Mouse (Mus musculus) intestine, embryonic 16.5 days (tissue): Measurements from ENCODE around the gene Myocd. TPM values are rescaled to one million over a fixed set of nuclear protein-coding genes. Genes with fewer than 3 reads are reported as not detected.
A peak's percentile ranks its signal among the peaks of the same experiment; 100 is the strongest.

Source experiments
- ATAC-seq: fragments of 200-750 bp; cut with Nextera tagmentation; 2 replicates; pipeline ENCODE4 v1.8.0; 2017; ENCODE audit warnings: moderate TSS enrichment, moderate library complexity
- H3K27ac ChIP-seq: fragments of 300-500 bp; sonication (generic); 2 replicates; pipeline ENCODE4 v1.5.1; 2014; ENCODE audit warnings: mild to moderate bottlenecking, low read length
- H3K27me3 ChIP-seq: fragments of 300-500 bp; sonication (generic); replicated peaks from 2 replicates; pipeline ENCODE4 v1.6.1; 2014; ENCODE audit warnings: low read length, control low read depth, mixed read lengths; ENCODE audit not compliant: control insufficient read depth, insufficient read depth
- H3K36me3 ChIP-seq: fragments of 300-500 bp; sonication (generic); 2 replicates; pipeline ENCODE4 v1.6.1; 2014; ENCODE audit warnings: low read length, control low read depth; ENCODE audit not compliant: control insufficient read depth, insufficient read depth
- H3K4me1 ChIP-seq: fragments of 300-500 bp; sonication (generic); 2 replicates; pipeline ENCODE4 v1.6.1; 2014; ENCODE audit warnings: low read length, control low read depth, mixed read lengths; ENCODE audit not compliant: control insufficient read depth, insufficient read depth
- H3K4me2 ChIP-seq: fragments of 300-500 bp; sonication (generic); 2 replicates; pipeline ENCODE4 v1.6.1; 2014; ENCODE audit warnings: low read depth, low read length, control low read depth
- H3K4me3 ChIP-seq: fragments of 300-500 bp; sonication (generic); 2 replicates; pipeline ENCODE4 v1.5.1; 2014; ENCODE audit warnings: mild to moderate bottlenecking, low read length
- H3K9ac ChIP-seq: fragments of 300-500 bp; sonication (generic); 2 replicates; pipeline ENCODE4 v1.6.1; 2014; ENCODE audit warnings: low read depth, low read length
- H3K9me3 ChIP-seq: fragments of 300-500 bp; sonication (generic); 2 replicates; pipeline ENCODE4 v1.6.1; 2016; ENCODE audit warnings: low read length, control low read depth; ENCODE audit not compliant: control insufficient read depth
- WGBS: fragments of 180-500 bp; shearing (Covaris S2); extraction: QIAGEN DNeasy Blood & Tissue Kit; methylation state at CpG from one replicate; pipeline ENCODE4 v1.1.7; 2014; 5-methylcytosine and 5-hydroxymethylcytosine counted together
- polyA plus RNA-seq: library from polyadenylated mRNA; unstranded; fragments of >200 nt; fragmentation: Nextera tagmentation; extraction: Ambion mirVana; gene quantifications from 2 replicates; pipeline ENCODE4 v1.2.1, GENCODE M21; 2015

Gene Myocd
- polyA plus RNA-seq, 1 experiment from 2014 or later, result 20.0 TPM

DNA sequence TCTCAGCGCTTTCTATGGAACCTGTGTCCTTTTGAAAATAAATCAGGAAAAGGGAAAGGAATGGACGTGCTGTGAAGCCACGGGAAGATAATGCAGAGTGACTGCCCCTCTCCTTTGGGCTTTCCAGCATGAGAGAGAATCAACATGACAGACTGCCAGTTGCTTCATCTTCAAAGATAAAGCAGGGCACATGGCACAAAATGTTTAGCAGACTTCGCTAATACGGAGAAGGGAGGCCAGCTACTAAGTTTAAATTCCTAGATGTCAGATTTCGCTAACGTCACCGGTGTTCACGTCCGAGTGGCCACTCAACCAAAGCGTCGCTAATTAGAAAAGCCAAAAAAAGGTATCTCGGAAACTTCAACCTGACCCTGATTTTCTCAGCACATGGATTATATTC lies 65.1 kb downstream of the Myocd start:
- Histone ChIP-seq H3K4me3 (no peak overlapping the region), H3K4me1 (peaks cover 2% of the 10 kb centered on the region; the same call in 1 of the 2 replicates), H3K9me3 (no peaks in the 10 kb centered on the region), H3K9ac (no peak overlapping the region), H3K36me3 (no peaks in the 10 kb centered on the region), H3K27ac (no peak overlapping the region), H3K4me2 (no peak overlapping the region), H3K27me3 (no peaks in the 10 kb centered on the region)
- 83% methylated on average over 13 of the region's 13 CpGs for WGBS
- no peak for ATAC-seq

- ATAC-seq, result no peak
- 87% methylated on average over 1 of the region's 1 CpGs for WGBS
- H3K4me3 ChIP-seq, result no peak overlapping the region
These were observed 66.8 kb downstream of the Myocd start for GRCm38 (mm10) chr11:65203020-65203419.

GRCm38 (mm10) chr11:65202236-65202635 lies 67.6 kb downstream of the Myocd start:
- Histone ChIP-seq H3K9me3 (no peaks in the 10 kb centered on the region), H3K27me3 (no peaks in the 10 kb centered on the region), H3K27ac (no peak overlapping the region), H3K9ac (no peak overlapping the region), H3K4me3 (no peak overlapping the region), H3K36me3 (no peaks in the 10 kb centered on the region), H3K4me1 (no peaks in the 10 kb centered on the region), H3K4me2 (no peak overlapping the region)
- WGBS, result 55% methylated on average over 5 of the region's 5 CpGs
- ATAC-seq, result no peak

More at GRCm38 (mm10) chr11:65203020-65203419, 66.8 kb downstream of the Myocd start:
- Histone ChIP-seq H3K27ac (no peak overlapping the region), H3K4me2 (no peak overlapping the region), H3K4me1 (no peaks in the 10 kb centered on the region), H3K36me3 (no peaks in the 10 kb centered on the region), H3K27me3 (no peaks in the 10 kb centered on the region), H3K9ac (no peak overlapping the region), H3K9me3 (no peaks in the 10 kb centered on the region)

DNA sequence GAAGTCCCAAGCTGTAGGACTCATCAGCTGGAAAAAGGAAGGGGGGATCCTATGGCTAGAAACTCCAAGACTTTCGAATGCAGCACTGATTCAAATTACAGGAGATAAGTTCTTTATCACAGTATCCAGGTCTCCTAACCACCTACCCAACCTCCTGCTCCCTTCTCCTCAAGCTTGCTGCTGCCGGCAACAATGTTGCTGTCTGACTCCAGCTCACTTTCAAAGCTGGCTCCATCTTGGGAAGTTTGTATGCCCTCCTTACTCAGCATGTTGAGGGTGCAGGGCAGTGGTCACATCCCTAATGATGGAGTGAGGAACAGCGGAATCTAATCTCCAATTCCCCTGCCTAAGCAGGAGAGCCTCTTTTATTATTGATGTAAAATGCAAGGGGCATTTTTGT lies 71.8 kb downstream of the Myocd start:
- Histone ChIP-seq H3K9ac (no peak overlapping the region), H3K27ac (no peak overlapping the region), H3K4me1 (no peaks in the 10 kb centered on the region), H3K27me3 (no peaks in the 10 kb centered on the region), H3K36me3 (no peaks in the 10 kb centered on the region), H3K9me3 (no peaks in the 10 kb centered on the region), H3K4me3 (no peak overlapping the region), H3K4me2 (no peak overlapping the region)
- 86% methylated on average over 3 of the region's 3 CpGs for WGBS
- no peak for ATAC-seq

DNA sequence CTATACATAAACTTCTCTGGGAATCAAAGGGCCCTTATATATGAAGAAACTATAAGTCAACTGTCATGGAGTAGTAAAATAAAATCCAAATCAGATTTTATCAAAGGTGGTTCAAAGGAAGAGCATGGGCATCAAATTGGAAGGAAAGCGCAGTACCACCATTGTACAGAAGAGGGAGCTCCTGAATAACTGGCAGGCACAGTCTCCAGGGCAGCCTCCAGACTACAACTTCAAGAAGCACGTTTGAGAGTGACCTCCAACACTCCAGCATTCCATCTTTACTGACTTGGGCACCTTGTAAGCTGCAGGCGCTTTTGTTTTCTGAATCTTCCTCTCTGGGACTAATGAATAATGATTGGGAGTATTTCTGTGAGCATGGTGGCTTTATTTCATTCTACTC lies 72.5 kb downstream of the Myocd start:
- no peak overlapping the region for H3K9ac ChIP-seq
- H3K36me3 ChIP-seq, result no peaks in the 10 kb centered on the region
- no peaks in the 10 kb centered on the region for H3K9me3 ChIP-seq
- H3K4me1 ChIP-seq, result no peaks in the 10 kb centered on the region
- H3K4me2 ChIP-seq, result no peak overlapping the region
- ATAC-seq, result no peak
- no peaks in the 10 kb centered on the region for H3K27me3 ChIP-seq
- H3K4me3 ChIP-seq, result no peak overlapping the region
- H3K27ac ChIP-seq, result no peak overlapping the region
- WGBS, result 3% methylated on average over 3 of the region's 3 CpGs

GRCm38 (mm10) chr11:65186974-65187373 lies 82.8 kb downstream of the Myocd start:
- no peaks in the 10 kb centered on the region for H3K27me3 ChIP-seq
- H3K4me2 ChIP-seq, result no peak overlapping the region
- ATAC-seq, result no peak
- H3K4me1 ChIP-seq, result no peaks in the 10 kb centered on the region
- WGBS, result 71% methylated on average over 12 of the region's 12 CpGs
- H3K36me3 ChIP-seq, result no peaks in the 10 kb centered on the region
- H3K4me3 ChIP-seq, result no peak overlapping the region
- H3K9me3 ChIP-seq, result no peaks in the 10 kb centered on the region
- no peak overlapping the region for H3K27ac ChIP-seq
- no peak overlapping the region for H3K9ac ChIP-seq

GRCm38 (mm10) chr11:65185114-65185513 lies 84.7 kb downstream of the Myocd start:
- H3K4me1 ChIP-seq, result no peaks in the 10 kb centered on the region
- no peak overlapping the region for H3K27ac ChIP-seq
- no peaks in the 10 kb centered on the region for H3K36me3 ChIP-seq
- H3K9ac ChIP-seq, result no peak overlapping the region
- ATAC-seq, result no peak
- no peaks in the 10 kb centered on the region for H3K27me3 ChIP-seq
- 92% methylated on average over 1 of the region's 1 CpGs for WGBS
- no peak overlapping the region for H3K4me2 ChIP-seq
- no peaks in the 10 kb centered on the region for H3K9me3 ChIP-seq
- no peak overlapping the region for H3K4me3 ChIP-seq

- Histone ChIP-seq H3K4me2 (no peak overlapping the region), H3K27ac (no peak overlapping the region)
- ATAC-seq, result no peak
These were observed 99.6 kb downstream of the Myocd start for GRCm38 (mm10) chr11:65170121-65170750.

DNA sequence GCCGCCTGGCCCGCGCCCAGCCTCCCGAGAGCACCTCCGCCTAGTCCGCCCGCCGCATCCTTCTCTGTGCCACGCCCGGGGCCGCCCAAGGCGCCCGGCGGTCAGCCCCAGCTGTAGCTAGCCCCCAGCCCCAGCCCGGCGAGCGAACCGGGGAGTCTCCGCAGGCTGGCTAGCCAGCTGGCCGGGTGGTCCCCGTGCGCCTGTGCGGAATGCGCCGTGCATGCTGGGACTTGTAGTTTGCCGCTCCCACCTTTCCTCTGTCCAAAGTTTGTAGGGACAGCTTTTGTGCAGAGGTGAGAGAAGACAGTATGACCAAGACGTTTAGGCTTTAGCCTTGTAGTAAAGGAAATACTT lies 107.0 kb downstream of the Myocd start, which contains the start of gene Arhgap44:
Gene Arhgap44, minus strand, starts transcription at position 195 of the 354 bp plus-strand sequence.
- WGBS, result under 1% methylated on average over 27 of the region's 27 CpGs
- no peaks in the 10 kb centered on the region for H3K9me3 ChIP-seq
- H3K27ac ChIP-seq, result no peak within 1 kb of the TSS
- H3K36me3 ChIP-seq, result no peaks in the 10 kb centered on the region
- ATAC-seq, result peak; percentile 95
- H3K9ac ChIP-seq, result peak within 1 kb of the TSS; percentile 88
- no peaks in the 10 kb centered on the region; the same call in 1 of the 2 replicates for H3K27me3 ChIP-seq
- peak within 1 kb of the TSS; percentile 92 for H3K4me2 ChIP-seq
- H3K4me1 ChIP-seq, result peaks cover 4% of the 10 kb centered on the region; the same call in 1 of the 2 replicates
- peak within 1 kb of the TSS; percentile 88 for H3K4me3 ChIP-seq

More at GRCm38 (mm10) chr11:65170121-65170750, 99.6 kb downstream of the Myocd start:
- Histone ChIP-seq H3K9ac (no peak overlapping the region), H3K36me3 (no peaks in the 10 kb centered on the region), H3K9me3 (no peaks in the 10 kb centered on the region), H3K4me1 (no peaks in the 10 kb centered on the region), H3K27me3 (no peaks in the 10 kb centered on the region), H3K4me3 (no peak overlapping the region)
- WGBS, result 80% methylated on average over 4 of the region's 4 CpGs
